Mouse (Mus musculus): Measurements from ENCODE around the gene Catsperd.
"Not testable (repeated sequence)": the region's sequence is repeated elsewhere in the genome, so short reads cannot be mapped to it uniquely, and the experiment has no call there.

Gene Catsperd

DNA sequence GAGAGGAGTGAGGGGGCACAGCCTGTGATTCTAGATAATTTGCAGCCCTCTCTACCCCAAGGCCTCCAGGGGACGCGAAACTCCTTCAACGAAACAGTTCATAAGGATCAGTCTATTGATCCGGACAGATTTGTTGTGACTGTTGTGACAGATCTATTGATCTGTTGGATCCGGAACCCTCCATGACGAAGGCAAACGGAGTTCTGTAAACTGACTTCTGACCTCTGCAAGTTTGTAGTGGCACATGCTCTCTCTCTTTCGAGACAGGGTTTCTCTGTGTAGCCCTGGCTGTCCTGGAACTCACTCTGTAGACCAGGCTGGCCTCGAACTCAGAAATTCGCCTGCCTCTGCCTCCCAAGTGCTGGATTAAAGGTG lies 15.4 kb upstream of the Catsperd start:
- in situ Hi-C loops (cut with MboI, MseI), result not testable (repeated sequence)

DNA sequence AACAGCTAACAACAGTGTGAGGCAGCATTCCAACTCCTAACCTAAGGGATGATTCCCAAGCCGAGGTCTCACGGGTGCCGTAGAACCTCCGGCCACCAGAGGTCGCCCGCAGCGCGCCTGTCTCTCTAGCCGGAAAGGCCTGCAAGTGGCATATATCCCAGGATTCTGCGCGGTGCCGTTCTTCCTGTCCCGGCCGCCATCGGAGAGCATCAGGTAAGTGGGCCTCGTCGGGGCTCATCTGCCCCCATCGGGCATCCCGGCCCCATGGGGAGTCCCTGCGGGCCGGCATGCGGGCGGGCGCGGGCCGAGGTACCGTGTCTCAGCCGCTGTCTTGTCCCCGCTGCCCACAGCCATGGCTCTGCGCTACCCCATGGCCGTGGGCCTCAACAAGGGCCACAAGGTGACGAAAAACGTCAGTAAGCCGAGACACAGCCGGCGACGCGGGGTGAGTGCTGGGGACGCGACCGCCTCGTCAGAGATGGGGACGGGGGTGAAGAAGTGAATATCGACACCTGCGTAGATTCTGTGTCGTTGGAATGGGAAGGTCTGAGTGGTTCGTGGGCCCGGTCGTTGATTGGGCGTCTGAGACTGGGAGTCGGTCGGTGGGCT lies 14.6 kb upstream of the Catsperd start, which contains the start of gene Rpl36:
TSS of gene Rpl36 (plus strand) at position 181 of the 609 bp plus-strand sequence.
- in situ Hi-C loops (cut with MboI, MseI), result no loop called here

DNA sequence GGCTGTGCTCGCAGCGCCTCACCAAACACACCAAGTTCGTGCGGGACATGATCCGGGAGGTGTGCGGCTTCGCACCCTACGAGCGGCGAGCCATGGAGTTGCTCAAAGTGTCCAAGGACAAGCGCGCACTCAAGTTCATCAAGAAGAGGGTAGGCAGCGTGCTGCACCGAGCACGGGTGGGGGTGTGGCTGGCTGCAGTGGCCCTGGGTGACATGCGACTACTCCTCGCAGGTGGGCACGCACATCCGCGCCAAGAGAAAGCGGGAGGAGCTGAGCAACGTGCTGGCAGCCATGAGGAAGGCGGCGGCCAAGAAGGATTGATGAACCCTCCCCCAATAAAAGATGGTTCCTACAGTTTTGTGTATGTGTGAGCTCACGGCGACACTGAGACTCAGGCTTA lies 14.1 kb upstream of the Catsperd start:
- in situ Hi-C loops (cut with MboI, MseI), result not testable (repeated sequence)

DNA sequence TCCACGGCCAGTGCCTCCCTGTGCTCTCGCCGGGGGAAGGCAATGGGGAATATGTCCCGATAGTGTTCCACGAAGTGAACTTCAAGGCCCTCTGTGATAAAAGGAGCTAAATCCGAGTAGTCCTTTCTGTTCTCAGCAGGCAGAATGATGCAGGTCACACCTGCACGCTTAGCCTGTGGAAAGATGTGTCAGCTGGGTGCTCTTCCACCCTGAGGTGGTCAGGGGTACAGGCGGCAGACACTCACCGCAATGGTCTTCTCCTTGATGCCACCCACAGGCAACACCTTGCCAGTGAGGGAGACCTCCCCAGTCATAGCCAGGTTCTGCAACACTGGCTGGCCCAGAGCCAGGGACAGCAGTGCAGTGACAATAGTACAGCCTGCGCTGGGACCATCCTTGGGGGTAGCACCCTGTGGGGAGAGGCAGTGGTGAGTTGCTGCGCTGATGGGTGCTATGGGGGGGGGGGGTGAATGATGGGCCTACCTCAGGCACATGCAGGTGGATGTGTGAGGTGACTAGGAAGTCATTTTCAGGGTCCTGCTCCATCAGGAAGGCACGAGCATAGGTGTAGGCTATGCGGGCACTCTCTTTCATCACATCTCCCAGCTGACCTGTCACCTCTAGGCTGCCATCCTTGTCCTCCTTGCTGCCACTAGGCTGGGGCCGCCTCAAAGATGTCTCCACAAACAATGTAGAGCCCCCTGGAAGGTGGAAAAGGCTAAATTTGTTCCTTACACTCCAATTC lies 13.4 kb upstream of the Catsperd start:
- in situ Hi-C loops (cut with MboI, MseI), result loop anchor here (5.0 kb wide), 1 partner anchor 53 kb away; no protein-coding TSS in a partner anchor

DNA sequence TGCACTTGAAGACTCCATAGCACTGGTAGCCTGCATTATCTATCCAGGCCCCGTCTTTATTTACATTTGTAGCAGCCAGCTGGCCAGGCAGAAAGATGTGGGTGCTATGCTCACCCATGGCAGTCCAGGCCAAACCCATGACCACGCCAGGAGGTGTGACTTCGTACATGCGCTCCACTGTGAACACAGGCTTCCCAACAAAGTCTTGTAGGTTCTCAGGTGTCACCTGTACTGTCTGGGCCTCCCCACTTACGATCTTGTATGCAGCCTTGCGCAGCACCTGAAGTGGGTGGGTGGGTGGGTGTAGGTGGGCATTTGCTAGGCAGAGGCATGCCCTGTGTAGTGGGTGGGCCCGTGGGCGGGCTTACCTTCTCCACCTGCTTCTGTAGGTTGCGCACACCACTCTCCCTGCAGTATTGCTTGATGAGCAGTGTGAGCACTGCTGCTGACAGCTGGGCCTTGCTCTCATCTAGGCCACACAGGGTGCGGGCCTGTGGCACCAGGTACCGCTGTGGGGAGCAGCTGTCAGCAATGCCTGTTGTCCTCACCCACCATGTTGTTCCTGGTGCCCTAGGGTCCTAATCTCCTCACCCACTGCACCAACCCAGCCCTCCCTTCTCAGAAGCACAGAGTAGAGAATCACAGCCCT lies 12.7 kb upstream of the Catsperd start:
- in situ Hi-C loops (cut with MboI, MseI), result loop anchor here (5.0 kb wide), 1 partner anchor 52 kb away; no protein-coding TSS in a partner anchor

DNA sequence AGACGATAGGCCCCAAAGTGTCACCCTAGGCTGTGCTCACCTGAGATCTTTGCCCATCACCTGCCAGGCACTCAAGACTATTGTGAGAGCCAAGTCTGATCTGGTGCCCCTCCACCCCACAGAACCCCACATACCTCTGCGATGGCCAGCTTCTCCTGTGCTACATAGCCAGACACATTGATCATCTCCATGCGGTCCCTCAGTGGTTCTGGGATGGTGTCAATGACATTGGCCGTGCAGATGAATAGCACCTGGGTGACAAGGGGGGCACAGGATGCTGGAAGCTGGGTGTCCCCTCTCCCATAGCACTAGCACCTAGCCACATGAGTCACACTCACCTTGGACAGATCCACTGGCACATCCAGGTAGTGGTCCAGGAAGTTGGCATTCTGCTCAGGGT lies 12.2 kb upstream of the Catsperd start:
- in situ Hi-C loops (cut with MboI, MseI), result loop anchor here (5.0 kb wide), 1 partner anchor 52 kb away; no protein-coding TSS in a partner anchor

DNA sequence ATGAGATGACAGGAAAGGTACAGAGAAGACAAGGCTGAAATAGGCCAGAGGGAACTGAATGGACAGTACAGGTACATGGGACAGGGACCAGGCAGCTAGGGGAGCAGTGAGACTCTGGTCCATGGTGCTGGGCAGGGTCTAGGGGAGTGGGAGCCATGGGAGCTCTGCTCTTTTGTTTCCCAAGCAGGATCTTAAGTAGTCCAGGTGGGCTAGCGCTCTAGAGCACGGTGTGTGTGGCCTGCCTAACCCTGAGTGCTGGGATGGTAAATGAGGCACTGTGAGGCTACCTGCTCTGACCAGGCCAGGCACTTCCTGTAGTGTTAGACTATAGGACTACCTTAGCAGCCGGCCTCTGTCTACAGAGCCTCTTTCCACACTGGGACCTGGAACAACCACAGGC lies 11.2 kb upstream of the Catsperd start:
- in situ Hi-C loops (cut with MboI, MseI), result loop anchor here (5.0 kb wide), 1 partner anchor 51 kb away; no protein-coding TSS in a partner anchor

DNA sequence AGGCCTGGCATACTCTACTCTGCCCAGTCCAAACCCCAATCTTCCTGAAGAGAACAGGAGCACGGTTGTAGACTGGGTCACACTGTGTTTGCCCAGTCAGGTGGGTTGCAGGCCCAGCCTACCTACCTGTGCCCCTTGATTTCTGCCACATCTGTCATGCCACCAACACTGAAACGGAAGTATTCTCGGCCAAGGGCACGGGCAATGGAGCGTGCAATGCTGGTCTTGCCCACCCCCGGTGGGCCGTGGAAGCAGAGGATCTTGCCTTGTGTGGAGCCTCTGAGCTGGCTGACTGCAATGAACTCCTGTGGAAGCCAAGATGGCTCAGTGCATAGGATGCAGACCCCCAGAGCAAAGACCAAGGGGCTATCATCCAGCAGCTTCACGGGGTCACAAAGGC lies 10.3 kb upstream of the Catsperd start:
- in situ Hi-C loops (cut with MboI, MseI), result loop anchor here (5.0 kb wide), 1 partner anchor 50 kb away; no protein-coding TSS in a partner anchor

DNA sequence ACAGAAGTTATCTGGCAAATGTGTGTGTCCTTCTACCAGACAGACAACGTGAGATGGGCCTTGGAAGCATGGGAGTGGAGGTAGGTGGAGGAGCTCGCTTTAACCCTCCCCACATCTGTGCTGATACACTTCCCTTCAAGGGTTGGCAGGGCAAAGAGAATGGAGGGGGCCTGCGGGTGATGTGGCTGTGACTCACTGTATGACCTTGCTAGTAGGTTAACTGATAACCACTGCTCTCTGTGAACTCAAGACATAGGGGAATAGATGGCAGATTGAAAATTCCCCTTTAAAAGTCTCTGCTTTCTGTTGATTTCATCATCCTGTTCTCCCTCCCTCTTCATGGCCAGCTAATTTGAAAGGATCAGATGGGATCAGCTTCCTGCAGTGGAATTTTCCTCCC lies 2.4 kb upstream of the Catsperd start:
- in situ Hi-C loops (cut with MboI, MseI), result no loop called here

DNA sequence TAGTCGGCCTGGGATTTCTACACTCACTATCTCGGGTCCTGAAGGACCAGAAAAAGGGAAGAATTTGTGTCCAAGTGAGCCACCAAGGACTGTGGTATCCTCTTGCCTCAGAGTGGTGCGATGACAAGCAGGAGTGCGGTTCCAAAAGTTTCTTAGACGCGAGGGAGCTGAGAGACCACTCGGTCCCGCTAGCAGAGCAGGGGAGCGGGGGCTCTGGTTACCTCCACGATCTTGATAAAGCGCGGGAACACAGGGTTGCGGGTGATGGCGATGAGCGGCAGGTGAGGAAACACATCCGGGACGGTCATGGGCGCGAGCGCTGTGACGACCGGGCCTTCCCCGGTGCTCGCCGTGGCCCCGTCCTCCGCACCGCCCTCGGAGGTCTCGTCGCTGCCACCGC lies 1.7 kb upstream of the Catsperd start:
- in situ Hi-C loops (cut with MboI, MseI), result no loop called here

DNA sequence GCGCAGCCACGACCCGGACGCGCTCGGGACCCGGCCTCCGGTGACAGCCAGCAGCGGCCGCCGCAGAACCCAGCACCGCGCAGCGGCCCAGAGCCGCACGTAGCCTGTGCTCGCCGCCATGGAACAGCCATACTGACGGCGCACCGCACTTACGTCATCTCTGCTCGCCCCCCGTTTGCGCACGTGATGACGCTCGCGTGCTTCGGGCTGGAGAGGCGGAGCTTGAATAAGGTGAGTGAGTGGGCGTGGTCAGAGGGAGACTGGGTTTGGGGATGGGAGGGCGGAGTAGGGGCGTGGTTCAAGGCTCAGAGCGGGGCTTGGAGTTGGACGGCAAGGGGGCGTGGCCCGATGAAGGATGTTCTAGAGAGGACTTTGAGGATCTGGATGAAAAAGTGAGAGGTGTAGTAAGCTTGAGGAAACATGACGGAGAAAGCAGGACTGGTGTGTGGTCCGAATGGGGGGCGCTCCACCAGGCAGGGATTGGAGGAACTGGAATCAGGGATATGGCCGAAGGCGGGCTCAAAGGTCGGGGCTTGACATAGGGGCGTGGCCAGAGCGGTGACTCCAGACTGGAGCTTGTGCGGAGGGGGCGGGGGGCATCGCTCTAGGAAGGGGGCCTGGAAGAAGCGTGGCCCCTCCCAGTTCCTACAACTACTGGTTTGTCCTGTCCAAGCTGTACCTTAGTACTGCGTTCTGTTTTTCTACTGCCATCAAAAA lies 1.0 kb upstream of the Catsperd start, which contains the start of gene Lonp1:
TSS of gene Lonp1 (minus strand) at position 134 of the 717 bp plus-strand sequence.
- in situ Hi-C loops (cut with MboI, MseI), result no loop called here

DNA sequence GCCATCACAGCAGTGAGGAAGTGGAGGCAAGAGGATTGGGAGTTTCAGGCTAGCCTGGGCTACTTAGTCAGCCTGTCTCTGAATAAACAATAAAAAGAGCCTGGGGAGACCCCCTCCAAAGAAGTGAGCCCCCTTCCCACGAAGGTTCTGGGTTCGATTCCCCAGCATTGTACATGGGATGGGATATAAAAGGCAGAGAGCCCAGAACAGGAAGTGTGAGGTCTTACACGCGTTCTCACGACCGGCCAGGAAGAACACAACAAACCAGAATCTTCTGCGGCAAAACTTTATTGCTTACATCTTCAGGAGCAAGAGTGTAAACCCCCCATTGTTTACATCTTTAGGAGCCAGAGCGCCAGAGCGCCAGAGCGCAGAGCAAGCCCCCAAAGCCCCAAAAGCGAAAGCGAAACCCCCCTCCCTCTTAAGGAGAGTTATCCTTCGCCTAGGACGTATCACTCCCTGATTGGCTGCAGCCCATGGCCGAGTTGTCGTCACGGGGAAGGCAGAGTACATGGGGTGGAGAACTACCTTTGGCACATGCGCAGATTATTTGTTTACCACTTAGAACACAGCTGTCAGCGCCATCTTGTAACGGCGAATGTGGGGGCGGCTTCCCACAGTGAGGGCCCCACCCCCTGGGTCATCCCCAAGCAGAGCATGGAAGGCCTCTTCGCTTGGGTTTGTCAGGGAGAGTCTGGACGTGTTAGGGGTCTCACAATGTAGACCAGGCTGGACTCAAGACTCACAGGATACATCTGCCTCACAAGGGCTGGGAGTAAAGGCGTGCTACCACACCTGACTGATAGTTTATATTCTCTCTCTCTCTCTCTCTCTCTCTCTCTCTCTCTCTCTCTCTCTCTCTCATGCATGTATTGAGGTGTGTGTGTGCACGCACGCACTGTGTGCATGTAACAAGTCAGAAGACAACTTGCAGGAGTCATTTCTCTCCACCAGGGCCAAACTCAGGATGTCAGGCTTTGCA lies 2.1 kb downstream of the Catsperd start:
- in situ Hi-C loops (cut with MboI, MseI), result not testable (repeated sequence)

DNA sequence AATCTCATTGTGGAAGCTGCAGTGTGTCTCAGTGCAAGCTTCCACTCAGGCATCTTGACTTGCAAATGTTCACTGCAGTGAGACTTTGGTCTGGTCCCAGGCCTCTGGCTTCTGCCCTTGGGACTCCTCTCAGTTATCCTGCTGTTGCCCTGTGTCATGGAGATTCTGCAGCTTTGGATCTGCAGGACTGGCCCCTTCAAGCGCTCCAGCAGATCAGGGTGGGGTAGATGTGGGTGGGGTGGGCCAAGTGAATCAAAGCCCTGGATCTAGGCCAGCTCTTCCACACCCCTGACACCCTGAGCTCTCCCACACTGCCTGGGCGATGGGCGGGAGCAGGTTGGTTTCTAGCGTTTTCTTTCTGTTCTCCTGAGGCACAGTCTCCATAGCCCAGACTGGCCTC lies 3.9 kb downstream of the Catsperd start:
- in situ Hi-C loops (cut with MboI, MseI), result no loop called here

DNA sequence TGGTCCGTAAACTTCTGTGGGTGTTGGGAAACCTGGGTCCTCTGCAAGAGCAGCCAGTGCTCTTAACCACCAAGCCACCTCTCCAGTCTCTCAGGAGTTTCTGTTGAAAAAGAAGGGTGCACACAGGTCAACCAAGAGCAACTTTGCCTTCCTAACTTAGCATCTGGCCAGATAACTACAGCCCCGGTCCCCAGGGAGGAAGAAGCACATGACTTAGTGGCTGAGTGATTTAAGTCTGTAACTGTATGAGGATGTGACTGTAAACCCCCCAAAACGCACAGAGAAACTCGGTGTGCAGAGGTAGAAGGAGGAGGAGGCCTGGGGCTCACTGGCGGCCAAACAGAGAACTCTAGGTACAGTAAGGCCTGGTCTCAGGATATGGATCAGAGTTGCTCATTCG lies 6.1 kb downstream of the Catsperd start:
- in situ Hi-C loops (cut with MboI, MseI), result no loop called here

DNA sequence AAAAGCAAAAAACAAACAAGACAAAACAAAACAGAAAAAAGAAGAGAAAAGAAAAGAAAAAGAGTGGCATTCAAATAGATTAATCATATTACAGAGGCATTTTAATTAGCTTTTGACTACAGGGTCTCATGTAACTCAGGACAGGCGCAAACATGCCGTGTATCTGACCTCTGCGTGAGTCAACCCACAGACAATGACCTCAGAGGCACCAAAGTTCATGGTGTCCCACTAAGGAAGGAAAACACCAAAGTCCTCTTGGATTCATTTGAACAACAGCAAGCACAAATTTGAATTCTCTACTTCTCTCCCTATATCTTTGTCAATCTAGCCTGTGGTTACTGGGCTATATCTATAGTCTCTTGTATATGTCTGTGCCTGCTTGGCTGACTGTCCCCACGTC lies 15.3 kb downstream of the Catsperd start:
- in situ Hi-C loops (cut with MboI, MseI), result no loop called here

DNA sequence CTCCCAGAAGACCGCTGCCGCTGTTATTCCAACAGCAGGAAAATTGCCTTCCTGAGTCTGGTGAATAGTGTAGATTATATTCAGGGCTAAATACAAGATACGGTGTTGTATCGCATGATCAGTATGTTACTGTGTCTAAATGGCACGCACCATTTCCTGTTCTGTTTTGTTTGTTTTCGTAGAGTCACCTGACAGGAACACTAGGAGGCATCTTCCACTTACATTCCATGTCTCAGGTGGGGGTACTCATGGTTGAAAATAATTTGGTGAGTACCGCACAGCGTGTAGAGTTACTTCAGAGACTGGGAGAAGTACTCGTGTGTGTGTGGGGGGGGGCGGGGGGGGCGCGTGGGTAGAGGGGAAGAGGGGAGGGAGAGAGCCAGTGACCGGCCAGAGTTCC lies 19.6 kb downstream of the Catsperd start:
- in situ Hi-C loops (cut with MboI, MseI), result no loop called here

DNA sequence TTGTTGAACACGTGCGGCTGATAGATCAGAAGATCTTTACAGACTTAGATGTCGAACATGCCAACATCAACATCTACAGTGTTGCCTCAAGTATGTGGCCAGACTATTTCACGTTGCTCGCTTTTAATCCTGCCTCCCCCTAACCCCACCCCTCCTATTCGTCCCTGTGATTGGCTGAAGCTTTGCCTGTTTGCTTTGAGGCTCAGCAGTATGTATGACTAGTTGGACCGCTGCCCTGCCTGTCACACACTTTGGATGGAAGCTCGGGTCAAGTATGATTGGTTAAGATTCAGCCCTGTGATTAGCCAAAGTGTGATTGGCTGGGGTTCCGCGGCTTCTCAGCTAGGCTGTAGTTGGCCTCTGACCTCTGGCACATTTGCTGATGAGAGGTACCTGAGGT lies 23.9 kb downstream of the Catsperd start:
- in situ Hi-C loops (cut with MboI, MseI), result no loop called here

DNA sequence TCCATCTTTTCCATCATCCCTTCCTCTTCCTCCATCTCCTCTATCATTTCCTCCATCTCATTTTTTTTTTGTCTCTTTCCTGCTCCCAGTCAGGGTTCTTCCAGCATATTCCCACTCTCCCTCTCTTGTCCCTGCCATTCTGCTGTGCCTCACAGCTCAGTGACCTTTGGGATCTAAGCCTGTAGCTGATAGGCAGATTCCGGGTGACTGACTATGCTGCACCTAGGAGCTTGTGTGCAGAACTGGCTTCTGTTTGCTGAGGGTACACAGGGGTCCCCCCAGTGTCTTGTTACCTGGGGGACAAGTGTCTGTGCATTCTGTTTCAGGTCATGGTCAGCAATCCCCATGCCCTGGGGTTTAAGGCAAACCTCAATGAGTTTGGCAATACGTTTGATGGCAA lies 26.8 kb downstream of the Catsperd start:
- in situ Hi-C loops (cut with MboI, MseI), result no loop called here

DNA sequence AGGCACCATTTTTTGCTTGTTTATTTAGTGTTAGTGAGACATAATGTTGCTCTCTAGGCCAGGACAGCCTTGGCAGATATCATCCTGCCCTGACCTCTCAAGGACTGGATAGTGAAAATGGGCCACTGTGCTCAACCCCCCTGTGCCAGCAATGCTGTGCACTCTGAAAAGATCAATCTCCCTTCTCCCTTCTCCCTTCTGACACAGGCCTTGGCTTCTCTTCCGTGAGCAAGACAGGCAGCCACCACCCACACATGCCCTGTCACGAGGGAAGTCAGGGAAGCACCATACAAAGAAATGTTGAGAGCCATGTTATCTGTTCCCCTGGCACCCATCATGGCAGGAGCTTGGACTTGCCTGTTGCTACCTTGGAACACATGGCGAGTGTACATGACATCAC lies 27.4 kb downstream of the Catsperd start:
- in situ Hi-C loops (cut with MboI, MseI), result no loop called here

DNA sequence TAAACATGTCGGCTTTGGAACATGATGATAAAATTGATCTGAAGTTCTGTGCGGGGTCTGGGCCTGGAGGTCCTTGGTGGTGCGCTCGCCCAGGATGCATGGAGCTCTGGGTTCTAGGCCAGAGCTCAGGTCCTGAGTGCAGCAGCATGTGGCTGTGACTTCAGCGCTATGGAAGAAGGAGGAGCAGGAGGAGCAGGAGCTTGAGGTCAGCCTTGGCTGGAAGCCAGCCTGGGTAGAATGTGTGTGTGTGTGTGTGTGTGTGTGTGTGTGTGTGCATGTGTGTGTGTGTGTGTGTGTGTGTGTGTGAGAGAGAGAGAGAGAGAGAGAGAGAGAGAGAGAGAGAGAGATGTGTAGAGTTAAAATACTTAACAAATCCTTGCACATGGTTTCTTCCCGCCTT lies 28.2 kb downstream of the Catsperd start:
- in situ Hi-C loops (cut with MboI, MseI), result no loop called here

DNA sequence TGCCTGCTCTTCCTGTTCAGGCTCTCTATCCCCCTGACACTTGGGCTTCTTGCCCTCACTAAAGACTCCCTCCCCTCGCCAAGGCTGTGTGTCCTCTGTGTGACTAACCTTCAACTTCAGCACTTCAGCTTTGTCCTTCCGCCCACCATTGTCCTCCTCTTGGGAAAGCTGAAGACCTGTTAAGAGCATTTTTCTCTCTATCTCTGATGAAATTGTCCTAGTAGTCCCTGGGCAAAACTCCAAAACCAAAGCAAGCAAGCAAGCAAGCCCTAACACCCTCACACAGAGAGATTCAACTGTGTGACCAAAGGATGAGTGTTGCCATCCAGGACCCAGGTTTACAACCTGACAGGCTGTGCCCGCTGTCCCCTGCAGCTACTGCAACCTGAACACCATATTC lies 35.7 kb downstream of the Catsperd start:
- in situ Hi-C loops (cut with MboI, MseI), result no loop called here
